7 mouse cellular contexts compared by ENCODE assay signal in the genomic region with DNA sequence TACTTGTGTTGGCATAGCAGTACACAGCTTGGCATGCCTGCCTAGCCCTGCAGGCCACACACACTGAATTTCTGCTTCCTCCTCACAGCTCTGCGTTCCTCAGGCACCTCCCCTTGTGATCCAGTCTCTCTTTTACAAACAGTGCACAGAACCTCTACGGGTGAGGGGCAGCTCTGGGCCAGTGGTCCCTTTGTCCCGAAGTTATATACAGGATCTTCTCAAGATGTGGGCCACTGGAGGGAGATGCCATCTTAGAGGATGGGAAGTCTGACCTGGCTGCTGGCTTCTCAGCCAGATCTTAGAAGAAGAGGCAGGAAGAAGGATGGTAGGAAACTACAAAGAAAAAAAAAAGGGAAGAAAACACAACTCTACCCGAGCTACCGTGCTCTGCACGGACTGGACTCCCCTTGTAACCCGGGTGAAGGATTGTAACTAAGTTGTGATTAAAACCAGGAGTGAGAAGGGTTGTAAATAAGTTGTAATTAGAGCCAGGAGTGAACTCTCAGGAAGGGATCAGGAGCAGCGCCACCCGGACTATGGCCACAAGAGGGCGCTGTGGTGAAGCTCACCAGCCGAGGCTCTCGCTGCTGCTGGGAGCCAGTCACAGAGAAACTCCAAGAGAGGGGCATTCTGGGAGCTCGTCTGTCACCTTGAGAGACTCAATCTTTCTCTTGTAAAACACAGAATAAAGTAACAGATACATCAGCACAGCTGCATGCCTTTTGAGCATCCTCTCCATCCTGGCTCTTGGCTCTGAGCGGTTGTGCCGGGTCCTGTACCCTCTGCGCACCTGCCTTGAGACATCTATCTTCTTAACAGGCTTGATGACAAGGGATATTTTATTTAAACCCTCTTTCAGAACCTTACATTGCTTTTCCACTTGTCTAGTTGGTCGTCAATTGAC.
A peak's percentile ranks its signal among the peaks of the same experiment; 100 is the strongest.
DNase-seq lines count a peak whose midpoint lies in the region; ATAC-seq lines count a peak whose summit lies in the region.

No protein-coding gene starts in this region.

- H3K4me2 ChIP-seq in midbrain, embryonic 11.5 days, result no peak overlapping the region

- peak; percentile 72 for ATAC-seq in midbrain, embryonic 11.5 days (ENCODE audit: low FRiP score)

- no peak overlapping the region for H3K9ac ChIP-seq in midbrain, embryonic 11.5 days (ENCODE audit: low read length)

- no peaks in the 10 kb centered on the region for H3K4me1 ChIP-seq in midbrain, embryonic 11.5 days (ENCODE audit: control insufficient read depth, insufficient read depth, low read length)

- peak; percentile 83 to 95 for DNase-seq in adrenal gland, adult (ENCODE audit: inconsistent age in 2 of 2, low spot score in 1 of 2)
- peak; percentile 86 to 91 for DNase-seq in cerebellum, postnatal 4 days (ENCODE audit: low spot score in 2 of 2)
- DNase-seq in gastrocnemius, adult 8-10 months (ENCODE audit: low spot score in 2 of 2), result peak; percentile 57 to 61
- peak; percentile 91 for DNase-seq in hindlimb bud, embryonic 11.5 days (ENCODE audit: extremely low spot score, low read depth, low spot score)
- DNase-seq in left cerebral cortex, adult 11 months (ENCODE audit: low spot score), result peak; percentile 74
- peak; percentile 99 for DNase-seq in midbrain, embryonic 11.5 days (ENCODE audit: low spot score, missing footprints)
- peak; percentile 92 for DNase-seq in right cerebral cortex, postnatal 4 days

- H3K9me3 ChIP-seq in midbrain, embryonic 11.5 days (ENCODE audit: control insufficient read depth, low read length), result no peaks in the 10 kb centered on the region

- H3K36me3 ChIP-seq in midbrain, embryonic 11.5 days (ENCODE audit: control insufficient read depth, insufficient read depth, low read length), result no peaks in the 10 kb centered on the region

- H3K4me3 ChIP-seq in midbrain, embryonic 11.5 days (ENCODE audit: low read depth, low read length), result no peak overlapping the region

- WGBS in midbrain, embryonic 11.5 days, result 19% methylated on average over 17 of the region's 17 CpGs

- H3K27ac ChIP-seq in midbrain, embryonic 11.5 days (ENCODE audit: low read depth, low read length), result no peak overlapping the region

- H3K27me3 ChIP-seq in midbrain, embryonic 11.5 days (ENCODE audit: control insufficient read depth, insufficient read depth, low read length), result 0 out of 2 replicates have a peak, but pooled peaks cover 3% of the 10 kb centered on the region
